Mouse (Mus musculus) lung, embryonic 14.5 days (tissue): ENCODE measurements around the gene Rps10. TPM values are rescaled to one million over a fixed set of nuclear protein-coding genes. Genes with fewer than 3 reads are reported as not detected.

ENCODE experiments used
- ATAC-seq: fragments of 200-750 bp; cut with Nextera tagmentation; 2 replicates; pipeline ENCODE4 v1.8.0; 2017; ENCODE audit warnings: mild to moderate bottlenecking, moderate TSS enrichment, moderate library complexity; ENCODE audit not compliant: insufficient read depth
- DNase-seq: peaks from one replicate; pipeline ENCODE4 v3.0.0-alpha.2; 2015
- H3K27ac ChIP-seq: fragments of 300-500 bp; sonication (generic); 2 replicates; pipeline ENCODE4 v1.5.1; 2014; ENCODE audit warnings: low read depth, mild to moderate bottlenecking, moderate library complexity
- H3K27me3 ChIP-seq: fragments of 300-500 bp; sonication (generic); 2 replicates; pipeline ENCODE4 v1.6.1; 2014; ENCODE audit warnings: low read length, control low read depth; ENCODE audit not compliant: insufficient read depth
- H3K36me3 ChIP-seq: fragments of 300-500 bp; sonication (generic); 2 replicates; pipeline ENCODE4 v1.6.1; 2014; ENCODE audit warnings: control low read depth; ENCODE audit not compliant: insufficient read depth
- H3K4me1 ChIP-seq: fragments of 300-500 bp; sonication (generic); 2 replicates; pipeline ENCODE4 v1.6.1; 2014; ENCODE audit warnings: antibody characterized with exemption, control low read depth; ENCODE audit not compliant: insufficient read depth
- H3K4me2 ChIP-seq: fragments of 300-500 bp; sonication (generic); 2 replicates; pipeline ENCODE4 v1.6.1; 2014; ENCODE audit warnings: mild to moderate bottlenecking
- H3K4me3 ChIP-seq: fragments of 300-500 bp; sonication (generic); 2 replicates; pipeline ENCODE4 v1.5.1; 2014; ENCODE audit warnings: low read depth, low read length
- H3K9ac ChIP-seq: fragments of 300-500 bp; sonication (generic); 2 replicates; pipeline ENCODE4 v1.6.1; 2014
- H3K9me3 ChIP-seq: fragments of 300-500 bp; sonication (generic); 2 replicates; pipeline ENCODE4 v1.6.1; 2016; ENCODE audit warnings: low read depth, low read length, control low read depth
- CTCF ChIP-seq: IDR thresholded peaks from 2 replicates; pipeline ENCODE4 v1.5.1; 2016; ENCODE audit warnings: antibody characterized with exemption, low read depth
- WGBS: fragments of 180-500 bp; shearing (Covaris S2); extraction: QIAGEN DNeasy Blood & Tissue Kit; methylation state at CpG from one replicate; pipeline ENCODE4 v1.1.7; 2014; 5-methylcytosine and 5-hydroxymethylcytosine counted together
- polyA plus RNA-seq: library from polyadenylated mRNA; unstranded; fragments of >200 nt; fragmentation: Nextera tagmentation; extraction: Ambion mirVana; gene quantifications from 2 replicates; pipeline ENCODE4 v1.2.1, GENCODE M21; 2014

Gene Rps10
- polyA plus RNA-seq, 1 experiment from 2014 or later: 1,191 TPM

DNA sequence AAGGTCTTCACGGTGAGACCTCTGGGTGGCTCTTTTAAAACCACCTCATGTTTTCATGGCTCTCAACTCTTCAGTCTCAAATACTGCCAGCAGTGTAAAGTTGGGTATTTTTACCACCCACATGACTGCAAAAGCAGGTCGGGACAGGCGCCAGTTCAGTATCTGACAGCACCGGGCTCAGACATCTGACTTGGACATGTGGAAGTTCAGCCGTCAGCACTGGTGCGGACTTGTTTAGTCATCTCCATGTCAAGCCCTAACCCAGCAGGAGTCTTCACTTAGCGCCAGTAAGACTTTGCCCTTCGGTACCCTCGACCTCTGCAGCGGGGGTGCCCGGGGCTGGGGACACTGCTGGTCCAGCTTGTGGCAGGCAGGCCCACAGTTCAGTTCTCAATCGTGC, 49.2 kb downstream of the Rps10 start:
- 70% methylated on average over 12 of the region's 12 CpGs for WGBS
- no peak overlapping the region for H3K4me2 ChIP-seq
- peaks cover 51% of the 10 kb centered on the region for H3K36me3 ChIP-seq
- no peaks in the 10 kb centered on the region for H3K27me3 ChIP-seq
- H3K4me3 ChIP-seq: no peak overlapping the region
- no peaks in the 10 kb centered on the region for H3K9me3 ChIP-seq
- H3K9ac ChIP-seq: no peak overlapping the region
- no peaks in the 10 kb centered on the region for H3K4me1 ChIP-seq
- H3K27ac ChIP-seq: peak overlapping the region; percentile 54; the same call in 1 of the 2 replicates
- no peak for TF ChIP-seq CTCF
- no peak for DNase-seq
- ATAC-seq: no peak

DNA sequence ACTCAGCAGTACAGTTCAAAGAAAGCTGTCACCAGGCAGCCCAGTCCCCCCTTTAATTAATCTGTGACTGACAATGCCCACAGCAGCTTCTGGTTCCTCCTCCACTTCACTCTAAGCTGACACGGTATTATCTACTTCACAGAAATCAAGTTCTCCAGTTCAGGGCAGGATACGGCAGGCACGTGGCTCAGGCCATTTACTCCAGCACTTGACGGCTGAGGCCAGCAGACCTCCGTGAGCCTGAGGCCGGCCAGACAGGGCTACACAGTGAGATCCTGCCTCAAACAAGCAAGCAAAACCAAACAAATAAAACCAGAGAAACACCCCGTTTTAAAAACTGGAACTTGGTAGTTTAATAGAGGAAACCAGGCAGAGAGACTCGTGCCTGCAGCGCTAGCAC, 49.8 kb downstream of the Rps10 start:
- Histone ChIP-seq H3K4me3 (no peak overlapping the region), H3K9me3 (no peaks in the 10 kb centered on the region), H3K27me3 (no peaks in the 10 kb centered on the region), H3K9ac (no peak overlapping the region), H3K27ac (peak overlapping the region; percentile 54; the same call in 1 of the 2 replicates), H3K4me2 (no peak overlapping the region), H3K36me3 (peaks cover 56% of the 10 kb centered on the region), H3K4me1 (no peaks in the 10 kb centered on the region)
- no peak for TF ChIP-seq CTCF
- ATAC-seq: no peak
- 49% methylated on average over 9 of the region's 9 CpGs for WGBS
- DNase-seq: no peak

DNA sequence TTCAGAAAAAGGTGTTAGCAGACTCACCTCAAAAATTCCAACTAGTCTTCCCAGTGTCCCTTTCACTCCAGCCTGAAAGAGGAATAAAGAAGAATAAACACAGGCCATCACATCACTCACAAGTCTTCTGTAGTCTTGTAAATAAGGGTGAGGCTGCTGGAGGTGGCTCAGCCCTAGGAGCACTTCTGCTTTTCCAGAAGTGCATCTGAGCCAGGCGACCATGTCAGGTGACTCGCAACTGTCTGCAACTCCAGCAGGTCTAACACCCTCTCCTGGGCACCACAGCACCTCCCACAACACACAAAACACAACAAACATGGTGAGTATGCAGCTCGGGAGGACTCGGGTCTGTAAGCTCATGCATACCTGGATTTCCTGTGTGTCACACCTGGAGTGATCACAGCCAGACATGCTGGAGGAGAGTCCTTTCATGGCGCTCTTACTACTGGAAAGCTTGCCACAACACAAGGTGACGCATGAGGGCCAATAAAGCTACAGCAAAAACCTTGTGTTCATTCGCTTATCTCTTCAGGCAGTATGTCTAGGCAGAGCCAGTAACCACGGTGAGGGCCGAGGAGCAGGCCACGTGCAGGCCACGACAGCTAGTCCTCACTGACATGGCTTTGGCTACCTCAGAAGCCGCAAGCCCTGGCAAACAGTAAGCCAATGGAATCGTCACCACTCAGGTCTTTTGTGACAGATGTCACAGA, 53.1 kb downstream of the Rps10 start:
- no peaks in the 10 kb centered on the region for H3K27me3 ChIP-seq
- no peak overlapping the region for H3K27ac ChIP-seq
- DNase-seq: no peak
- H3K36me3 ChIP-seq: peaks cover 76% of the 10 kb centered on the region
- H3K4me1 ChIP-seq: no peaks in the 10 kb centered on the region
- H3K9ac ChIP-seq: no peak overlapping the region
- H3K4me3 ChIP-seq: no peak overlapping the region
- TF ChIP-seq CTCF: no peak
- H3K9me3 ChIP-seq: no peaks in the 10 kb centered on the region
- H3K4me2 ChIP-seq: no peak overlapping the region
- WGBS: 83% methylated on average over 13 of the region's 13 CpGs
- ATAC-seq: no peak

Other genes with a start within 250 kb of the Rps10 start
- gene Grm4, start 115.3 kb downstream of the Rps10 start, polyA plus RNA-seq: 0.05 and 0.11 TPM in 2 replicates
- gene Hmga1, start 80.2 kb downstream of the Rps10 start, polyA plus RNA-seq: 295 and 329 TPM in 2 replicates
- 17.6 and 21.8 TPM in 2 replicates for gene AI413582, start 70.9 kb downstream of the Rps10 start, polyA plus RNA-seq
- gene Nudt3, start 13.2 kb downstream of the Rps10 start, polyA plus RNA-seq: 30.5 and 34.4 TPM in 2 replicates
- not detected in 2 replicates for gene RPS10-NUDT3, start 1.4 kb downstream of the Rps10 start, polyA plus RNA-seq
- 0.39 and 0.60 TPM in 2 replicates for gene Pacsin1, start 18.8 kb upstream of the Rps10 start, polyA plus RNA-seq
- gene Spdef, start 92.3 kb upstream of the Rps10 start, polyA plus RNA-seq: 0.88 and 1.1 TPM in 2 replicates
- 19.5 and 20.3 TPM in 2 replicates for gene D17Wsu92e, start 184.0 kb upstream of the Rps10 start, polyA plus RNA-seq
- 361 and 368 TPM in 2 replicates for gene Snrpc, start 201.5 kb upstream of the Rps10 start, polyA plus RNA-seq
- gene Uhrf1bp1, start 219.8 kb upstream of the Rps10 start, polyA plus RNA-seq: 7.1 and 8.0 TPM in 2 replicates